Mouse (Mus musculus): ENCODE measurements around the gene Exoc6b.

- no peak for TF ChIP-seq POLR2A (IDR thresholded peaks at IDR 0.05; ENCODE audit: borderline replicate concordance, insufficient read depth, low read length)
- no peak for TF ChIP-seq CTCF (IDR thresholded peaks at IDR 0.05; ENCODE audit: borderline replicate concordance, insufficient read depth, low read depth, low read length)
Measured at GRCm38 (mm10) chr6:84661451-84662112, 407.7 kb downstream of the Exoc6b start.
